Mouse (Mus musculus) lung, embryonic 15.5 days (tissue): Measurements from ENCODE around the gene Zfp980. TPM values are rescaled to one million over a fixed set of nuclear protein-coding genes. Genes with fewer than 3 reads are reported as not detected.
"Not testable (repeated sequence)": the region's sequence is repeated elsewhere in the genome, so short reads cannot be mapped to it uniquely, and the experiment has no call there.

Experiments
- ATAC-seq: fragments of 200-750 bp; cut with Nextera tagmentation; 2 replicates; pipeline ENCODE4 v1.8.0; 2017; ENCODE audit warnings: moderate number of reproducible peaks, borderline replicate concordance; ENCODE audit not compliant: low FRiP score, low TSS enrichment; ENCODE audit errors: extremely low read depth
- H3K27ac ChIP-seq: fragments of 300-500 bp; sonication (generic); 2 replicates; pipeline ENCODE4 v1.5.1; 2015; ENCODE audit warnings: moderate library complexity, mild to moderate bottlenecking, inconsistent platforms
- H3K27me3 ChIP-seq: fragments of 300-500 bp; sonication (generic); 2 replicates; pipeline ENCODE4 v1.6.1; 2015; ENCODE audit warnings: inconsistent platforms
- H3K36me3 ChIP-seq: fragments of 300-500 bp; sonication (generic); 2 replicates; pipeline ENCODE4 v1.6.1; 2015; ENCODE audit warnings: inconsistent platforms
- H3K4me1 ChIP-seq: fragments of 300-500 bp; sonication (generic); 2 replicates; pipeline ENCODE4 v1.6.1; 2015; ENCODE audit warnings: inconsistent platforms
- H3K4me2 ChIP-seq: fragments of 300-500 bp; sonication (generic); 2 replicates; pipeline ENCODE4 v1.6.1; 2015; ENCODE audit warnings: inconsistent platforms, mild to moderate bottlenecking, moderate library complexity
- H3K4me3 ChIP-seq: fragments of 300-500 bp; sonication (generic); 2 replicates; pipeline ENCODE4 v1.5.1; 2015; ENCODE audit warnings: mild to moderate bottlenecking, inconsistent platforms
- H3K9ac ChIP-seq: fragments of 300-500 bp; sonication (generic); 2 replicates; pipeline ENCODE4 v1.6.1; 2015; ENCODE audit warnings: inconsistent platforms
- H3K9me3 ChIP-seq: fragments of 300-500 bp; sonication (generic); 2 replicates; pipeline ENCODE4 v1.6.1; 2016; ENCODE audit warnings: inconsistent platforms
- WGBS: fragments of 180-500 bp; shearing (Covaris S2); methylation state at CpG from one replicate; pipeline ENCODE4 v1.1.7; 2015; 5-methylcytosine and 5-hydroxymethylcytosine counted together
- polyA plus RNA-seq: library from polyadenylated mRNA; unstranded; fragments of >200 nt; fragmentation: Nextera tagmentation; extraction: Ambion mirVana; gene quantifications from 2 replicates; pipeline ENCODE4 v1.2.1, GENCODE M21; 2015

Gene Zfp980
- not detected in 2 replicates for polyA plus RNA-seq

DNA sequence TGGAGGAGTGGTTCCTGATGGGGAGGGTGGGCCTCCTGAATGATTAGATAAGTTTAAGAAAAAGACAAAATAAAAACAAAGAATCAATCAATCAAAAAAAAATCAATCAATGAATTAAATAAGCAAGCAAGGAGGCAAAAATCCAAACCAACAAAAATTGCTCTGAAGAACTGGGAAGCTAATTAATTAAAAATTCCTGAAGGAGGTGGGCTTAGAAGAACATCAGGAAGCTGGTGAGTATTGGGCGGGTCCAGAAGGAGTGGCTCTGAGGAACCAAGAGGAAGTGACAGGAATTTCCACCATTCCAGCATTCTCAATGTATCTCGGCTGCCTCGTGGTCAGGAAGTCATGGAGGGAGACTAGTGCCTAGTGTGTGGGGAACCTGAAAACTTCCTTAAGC is at the start of gene Zfp980:
Gene Zfp980, plus strand, starts transcription at position 301 of the 400 bp plus-strand sequence.
- not testable (repeated sequence) for H3K27ac ChIP-seq, H3K4me1 ChIP-seq, ATAC-seq, H3K4me3 ChIP-seq, H3K27me3 ChIP-seq, H3K9me3 ChIP-seq, H3K36me3 ChIP-seq, H3K9ac ChIP-seq, H3K4me2 ChIP-seq
- WGBS: 74% methylated on average over 3 of the region's 3 CpGs

DNA sequence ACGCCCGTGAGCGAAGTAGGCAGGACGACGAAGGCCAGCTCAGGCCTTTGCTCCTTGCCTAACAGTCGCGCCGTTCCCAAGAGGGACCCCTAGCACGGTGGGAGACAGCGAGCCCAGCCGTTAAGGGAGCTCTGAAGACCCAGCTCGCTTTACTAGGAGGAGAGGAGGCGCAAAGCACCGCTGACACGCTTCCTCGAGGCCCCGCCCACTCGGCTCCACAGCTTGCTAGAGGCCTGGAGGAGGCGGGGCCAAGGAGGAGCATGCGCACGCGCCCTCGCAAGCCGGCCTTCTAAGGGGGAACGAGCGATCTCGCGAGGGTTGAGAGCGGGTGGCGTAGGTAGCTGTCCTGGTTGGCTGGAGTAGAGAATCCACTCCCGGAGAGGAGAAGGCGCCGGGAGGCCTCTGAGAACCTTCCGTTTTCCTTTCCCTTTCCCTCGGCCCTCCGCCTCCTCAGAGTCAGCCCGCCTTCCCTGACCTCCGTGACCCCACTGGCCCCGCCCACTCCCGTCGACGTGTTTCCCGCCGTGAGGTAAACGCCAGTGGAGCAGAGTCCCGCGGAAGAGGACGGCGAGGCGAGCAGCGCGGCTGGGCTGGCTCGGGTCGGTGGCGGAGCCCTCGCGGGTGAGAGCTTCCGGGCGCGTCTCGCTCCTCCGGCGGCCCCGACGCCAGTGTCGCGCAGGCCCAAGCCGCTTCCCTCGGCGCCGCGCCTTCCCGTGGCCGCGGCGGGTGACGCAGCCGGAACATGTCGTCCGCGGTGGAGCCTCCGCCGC is 29.9 kb upstream of the Zfp980 start:
- H3K4me3 ChIP-seq, H3K4me2 ChIP-seq: not testable (repeated sequence)
- WGBS: 28% methylated on average over 54 of the region's 83 CpGs

DNA sequence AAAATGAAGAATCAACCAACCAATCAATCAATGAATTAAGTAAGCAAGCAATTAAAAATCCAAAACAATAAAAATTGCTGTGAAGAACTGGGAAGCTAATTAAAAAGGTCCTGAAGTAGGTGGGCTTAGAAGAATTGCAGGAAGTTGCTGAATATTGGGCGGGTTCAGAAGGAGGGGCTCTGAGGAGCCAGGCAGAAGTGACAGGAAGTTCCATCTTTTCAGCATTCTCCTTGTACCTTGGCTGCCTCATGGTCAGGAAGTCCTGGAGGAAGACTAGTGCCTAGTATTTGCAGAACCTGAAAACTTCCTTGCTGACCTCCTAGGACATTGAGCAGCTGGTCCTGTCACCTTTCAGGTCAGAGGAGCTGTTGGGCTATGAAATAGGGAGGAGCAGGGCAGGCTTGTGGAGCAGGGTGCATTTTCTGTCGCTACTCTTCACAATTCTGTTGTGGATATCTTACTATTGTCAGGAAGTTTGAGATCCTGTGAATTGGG is 3.8 kb downstream of the Zfp980 start:
- not testable (repeated sequence) for ATAC-seq, H3K27me3 ChIP-seq, H3K4me1 ChIP-seq, H3K4me3 ChIP-seq, H3K9me3 ChIP-seq, H3K4me2 ChIP-seq, H3K36me3 ChIP-seq, H3K27ac ChIP-seq, H3K9ac ChIP-seq
- 49% methylated on average over 2 of the region's 2 CpGs for WGBS

More for the DNA sequence above, 29.9 kb upstream of the Zfp980 start:
- H3K9me3 ChIP-seq, H3K9ac ChIP-seq, H3K36me3 ChIP-seq, H3K27me3 ChIP-seq, ATAC-seq, H3K4me1 ChIP-seq, H3K27ac ChIP-seq: not testable (repeated sequence)

DNA sequence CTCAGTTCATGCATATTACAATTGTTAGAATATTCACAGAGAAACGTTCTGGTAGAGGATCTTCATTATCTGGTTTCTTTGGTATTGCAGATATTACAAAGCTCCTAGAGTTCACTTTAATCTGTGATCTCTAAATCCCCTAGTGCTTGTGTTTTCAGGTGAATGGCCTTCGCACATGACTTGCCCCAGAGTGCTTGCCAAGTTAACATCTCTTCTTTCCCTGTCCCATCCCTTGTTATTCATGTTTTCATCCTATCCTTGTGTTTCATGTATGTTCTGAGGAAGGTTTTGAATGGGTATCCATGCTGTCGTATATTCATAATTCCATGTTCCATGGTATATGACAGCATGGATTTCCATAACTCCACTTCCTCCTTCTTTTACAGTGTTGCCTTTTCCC is 9.7 kb downstream of the Zfp980 start:
- WGBS: 76% methylated on average over 3 of the region's 3 CpGs
- H3K9me3 ChIP-seq, H3K9ac ChIP-seq, H3K4me3 ChIP-seq, H3K36me3 ChIP-seq, H3K27me3 ChIP-seq, H3K4me2 ChIP-seq, H3K27ac ChIP-seq, H3K4me1 ChIP-seq, ATAC-seq: not testable (repeated sequence)

DNA sequence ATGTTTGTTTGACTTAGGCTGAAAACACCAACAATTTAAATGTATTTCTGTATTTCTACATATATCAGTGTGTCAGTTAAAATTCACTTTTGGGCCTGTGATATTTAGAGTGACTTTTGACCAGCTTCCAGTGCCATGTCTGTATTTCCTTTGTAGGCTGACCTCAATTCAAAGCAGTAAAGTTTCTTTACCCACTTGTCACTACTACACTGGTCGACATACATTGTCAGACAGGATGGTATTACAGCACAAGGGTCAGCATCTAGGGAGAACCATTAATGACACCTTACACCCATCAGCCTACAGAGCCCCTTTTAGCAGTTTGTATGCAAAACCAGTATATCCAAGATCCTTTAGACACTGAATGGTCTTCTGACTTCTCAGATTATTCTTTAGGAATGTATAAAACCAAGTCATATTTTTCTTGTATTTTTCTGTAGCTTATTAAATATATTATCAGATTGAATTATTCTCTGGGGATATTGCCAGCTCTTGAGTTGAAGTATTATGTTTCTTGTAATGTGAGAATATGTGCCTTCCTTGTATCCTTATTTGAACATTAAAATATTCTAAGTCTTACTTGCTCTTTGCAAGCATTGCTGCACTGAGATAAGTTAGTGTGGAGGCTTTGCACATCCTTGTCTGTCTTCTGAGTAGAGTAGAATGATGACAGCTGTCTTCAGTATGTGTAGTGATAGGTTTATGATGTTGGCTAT is 10.3 kb downstream of the Zfp980 start:
- H3K9ac ChIP-seq, H3K4me2 ChIP-seq, H3K4me3 ChIP-seq, ATAC-seq, H3K27me3 ChIP-seq, H3K36me3 ChIP-seq, H3K4me1 ChIP-seq, H3K27ac ChIP-seq, H3K9me3 ChIP-seq: not testable (repeated sequence)
- 16% methylated on average over 1 of the region's 1 CpGs for WGBS

DNA sequence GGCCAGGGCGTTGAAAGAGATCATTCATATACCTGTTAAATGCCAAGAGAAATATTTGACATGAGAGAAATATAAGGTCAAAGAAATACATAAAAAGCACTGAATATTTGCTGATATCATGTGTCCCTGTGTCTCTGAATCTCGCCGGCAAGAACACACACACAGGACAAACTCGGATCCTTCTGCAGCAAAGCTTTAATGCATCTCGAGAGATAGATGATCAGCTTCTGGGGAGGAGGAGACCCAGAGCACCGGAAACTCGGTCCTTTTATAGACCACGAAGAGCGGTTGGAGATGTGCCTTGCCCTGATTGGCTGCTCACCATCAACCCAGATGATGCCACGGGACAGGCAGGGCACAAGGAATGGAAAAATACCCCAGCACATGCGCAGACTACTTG is 11.5 kb downstream of the Zfp980 start:
- not testable (repeated sequence) for H3K36me3 ChIP-seq, H3K4me2 ChIP-seq, ATAC-seq, H3K27ac ChIP-seq, H3K27me3 ChIP-seq, H3K4me1 ChIP-seq, H3K4me3 ChIP-seq, H3K9me3 ChIP-seq, H3K9ac ChIP-seq
- 77% methylated on average over 10 of the region's 11 CpGs for WGBS

DNA sequence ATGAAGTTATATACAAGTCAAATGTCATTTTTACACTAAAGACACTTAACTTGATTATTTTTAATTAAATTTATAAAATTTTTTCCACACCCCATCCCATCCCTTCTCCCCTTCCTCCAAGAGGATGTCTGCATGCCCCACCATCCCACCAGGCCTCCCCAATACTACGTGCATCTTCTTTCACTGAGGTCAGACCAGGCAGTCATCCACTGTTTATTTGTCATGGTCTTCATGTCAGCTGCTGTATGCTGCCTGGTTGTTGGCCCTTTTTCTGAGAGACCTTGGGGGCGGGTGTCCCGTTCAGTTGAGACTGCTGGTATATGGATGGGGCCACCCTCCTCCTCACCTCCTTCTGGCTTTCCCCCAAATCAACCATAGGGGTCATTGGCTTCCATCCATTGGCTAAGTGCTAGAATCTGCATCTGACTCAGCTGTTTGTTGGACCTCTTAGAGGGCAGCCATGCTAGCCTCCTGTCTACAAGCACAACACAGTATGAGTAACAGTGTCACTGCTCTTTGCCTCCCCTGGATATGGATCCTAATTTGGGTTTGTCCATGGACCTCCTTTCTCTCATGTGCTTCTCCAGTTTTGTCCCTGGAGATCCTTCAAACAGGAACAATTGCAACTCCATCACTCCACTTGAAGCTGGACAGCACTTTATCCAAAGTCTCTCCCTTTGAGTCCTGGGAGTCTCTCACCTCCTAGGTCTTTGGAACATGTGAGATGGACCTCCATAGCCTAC is 12.7 kb downstream of the Zfp980 start:
- peak; percentile 52; the same call in 1 of the 2 replicates for ATAC-seq
- not testable (repeated sequence) for H3K9me3 ChIP-seq, H3K4me3 ChIP-seq, H3K4me1 ChIP-seq, H3K27ac ChIP-seq, H3K9ac ChIP-seq, H3K4me2 ChIP-seq, H3K36me3 ChIP-seq, H3K27me3 ChIP-seq
- whole genome bisulfite sequencing: 74% methylated on average over 3 of the region's 3 CpGs

DNA sequence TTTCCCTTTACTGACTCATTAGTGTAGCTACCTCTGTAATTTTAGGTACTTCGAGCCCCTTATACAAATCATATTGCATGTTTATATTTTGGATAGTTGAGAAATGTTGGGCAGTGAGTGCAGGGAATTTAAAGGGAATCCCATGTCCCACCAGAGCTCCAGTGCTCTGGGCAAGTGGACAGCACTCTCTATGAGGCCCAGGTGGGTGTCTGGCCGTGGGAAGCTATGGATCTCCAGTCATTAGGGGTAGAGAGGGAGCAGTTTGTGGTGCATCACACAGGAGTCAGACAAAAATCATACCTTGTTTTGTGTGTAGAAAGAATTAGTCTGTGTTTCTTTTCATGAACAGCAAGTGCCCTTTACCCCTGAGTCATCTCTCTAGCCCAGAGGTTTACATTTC is 15.6 kb downstream of the Zfp980 start:
- not testable (repeated sequence) for H3K9me3 ChIP-seq, H3K4me2 ChIP-seq, H3K9ac ChIP-seq, H3K27me3 ChIP-seq, H3K36me3 ChIP-seq, H3K4me1 ChIP-seq, H3K4me3 ChIP-seq, ATAC-seq, H3K27ac ChIP-seq
- 38% methylated on average over 2 of the region's 2 CpGs for WGBS

DNA sequence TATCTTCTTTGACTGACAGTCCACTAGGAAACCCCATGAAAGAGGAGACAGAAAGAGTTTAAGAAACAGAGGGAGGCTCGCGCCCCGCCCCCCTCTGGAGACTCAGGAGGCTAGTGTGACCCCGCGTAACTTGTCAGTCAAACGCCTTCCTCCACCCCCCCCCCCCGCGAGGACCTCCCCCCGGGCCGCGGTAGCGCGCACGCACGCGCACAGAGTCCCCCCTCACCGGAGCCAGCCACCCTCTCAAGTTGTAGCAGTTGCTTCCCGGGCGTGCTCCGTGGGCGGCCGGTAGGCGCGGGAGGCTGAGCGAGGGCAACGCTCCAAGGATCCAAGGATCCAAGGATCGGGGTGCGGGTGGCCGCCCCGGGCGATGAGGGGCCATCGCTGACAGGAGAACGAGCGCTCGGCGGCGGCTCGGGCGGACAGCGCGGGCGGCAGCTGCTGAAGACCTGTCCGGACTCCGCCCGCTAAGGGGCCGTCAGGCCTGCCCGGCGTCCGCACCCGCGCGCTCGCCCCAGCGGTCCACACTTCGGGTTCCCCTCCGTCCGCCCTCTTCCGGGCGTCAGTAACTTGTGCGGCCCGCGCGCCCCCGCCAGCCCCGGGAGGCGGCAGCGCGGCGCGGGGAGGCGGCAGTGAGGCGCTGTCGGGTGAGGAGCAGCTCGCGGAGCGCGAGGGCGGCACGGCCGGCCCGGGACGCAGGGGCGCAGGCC is 74.6 kb downstream of the Zfp980 start:
- H3K9ac ChIP-seq, H3K27ac ChIP-seq, H3K27me3 ChIP-seq, H3K4me1 ChIP-seq, H3K9me3 ChIP-seq, H3K36me3 ChIP-seq: not testable (repeated sequence)
- WGBS: 3% methylated on average over 51 of the region's 83 CpGs
- peak; percentile 85 for ATAC-seq
- peak overlapping the region; percentile 42 for H3K4me2 ChIP-seq
- peak overlapping the region; percentile 24; the same call in 1 of the 2 replicates for H3K4me3 ChIP-seq

DNA sequence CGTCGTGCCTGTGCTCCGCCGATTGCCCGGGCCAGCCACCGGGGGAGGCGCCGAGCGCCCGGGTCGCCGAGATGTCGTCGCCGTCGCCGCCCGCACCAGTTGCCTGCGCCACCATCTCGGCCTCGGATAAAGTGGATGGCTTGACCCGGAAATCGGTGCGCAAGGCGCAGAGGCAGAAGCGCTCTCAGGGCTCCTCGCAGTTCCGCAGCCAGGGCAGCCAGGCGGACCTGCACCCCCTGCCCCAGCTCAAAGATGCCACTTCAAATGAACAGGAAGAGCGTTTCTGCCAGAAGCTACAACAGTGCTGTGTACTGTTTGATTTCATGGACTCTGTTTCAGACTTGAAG is 75.1 kb downstream of the Zfp980 start:
- H3K4me3 ChIP-seq, H3K4me2 ChIP-seq, H3K36me3 ChIP-seq, H3K9me3 ChIP-seq, H3K27me3 ChIP-seq, ATAC-seq, H3K9ac ChIP-seq, H3K27ac ChIP-seq, H3K4me1 ChIP-seq: not testable (repeated sequence)
- no CpG with 5 or more reads among the region's 30 CpGs for WGBS
